Mouse (Mus musculus) small intestine, adult 2 months (tissue): Measurements from ENCODE around the gene Edem1. TPM values are rescaled to one million over a fixed set of nuclear protein-coding genes. Genes with fewer than 3 reads are reported as not detected.

ENCODE experiments used
- H3K27ac ChIP-seq: fragments of 200-500 bp; 2 replicates; pipeline ENCODE4 v1.5.1; 2012; ENCODE audit warnings: low read depth, low read length, control low read depth, inconsistent platforms; ENCODE audit not compliant: insufficient read depth
- H3K27me3 ChIP-seq: fragments of 200-500 bp; 2 replicates; pipeline ENCODE4 v1.6.1; 2012; ENCODE audit warnings: mild to moderate bottlenecking, moderate library complexity, low read length, inconsistent platforms; ENCODE audit not compliant: control insufficient read depth, insufficient read depth
- H3K36me3 ChIP-seq: fragments of 200-500 bp; 2 replicates; pipeline ENCODE4 v1.6.1; 2012; ENCODE audit warnings: mild to moderate bottlenecking, low read length, control low read depth, inconsistent platforms; ENCODE audit not compliant: control insufficient read depth, insufficient read depth
- H3K4me1 ChIP-seq: fragments of 200-500 bp; 2 replicates; pipeline ENCODE4 v1.6.1; 2012; ENCODE audit warnings: low read length, inconsistent platforms, mixed read lengths; ENCODE audit not compliant: control insufficient read depth, insufficient read depth, insufficient read length
- H3K4me3 ChIP-seq: fragments of 200-500 bp; 2 replicates; pipeline ENCODE4 v1.5.1; 2012; ENCODE audit warnings: low read depth, mild to moderate bottlenecking, control low read depth, inconsistent platforms, low read length, moderate library complexity
- CTCF ChIP-seq: fragments of 200-500 bp; IDR thresholded peaks from 2 replicates; pipeline ENCODE4 v1.5.1; 2012; ENCODE audit warnings: low read depth, mild to moderate bottlenecking, control low read depth, inconsistent platforms, low read length, moderate library complexity, mixed read lengths; ENCODE audit not compliant: insufficient replicate concordance, insufficient read length; ENCODE audit errors: extremely low read depth
- POLR2A ChIP-seq: fragments of 200-500 bp; IDR thresholded peaks from 2 replicates; pipeline ENCODE4 v1.6.1; 2012; ENCODE audit warnings: low read depth, mild to moderate bottlenecking, control low read depth, inconsistent platforms, low read length, moderate library complexity
- WGBS: fragments of 180-500 bp; shearing (Covaris S2); methylation state at CpG from one replicate; pipeline ENCODE4 v1.1.7; 2018; 5-methylcytosine and 5-hydroxymethylcytosine counted together
- polyA plus RNA-seq: library from polyadenylated mRNA; depleted of rRNA; stranded (reverse); fragments of >200 nt; gene quantifications from 2 replicates; pipeline ENCODE4 v1.2.3, GENCODE M21; 2012

The Edem1 gene
- polyA plus RNA-seq, 1 experiment, result 55.9 TPM

DNA sequence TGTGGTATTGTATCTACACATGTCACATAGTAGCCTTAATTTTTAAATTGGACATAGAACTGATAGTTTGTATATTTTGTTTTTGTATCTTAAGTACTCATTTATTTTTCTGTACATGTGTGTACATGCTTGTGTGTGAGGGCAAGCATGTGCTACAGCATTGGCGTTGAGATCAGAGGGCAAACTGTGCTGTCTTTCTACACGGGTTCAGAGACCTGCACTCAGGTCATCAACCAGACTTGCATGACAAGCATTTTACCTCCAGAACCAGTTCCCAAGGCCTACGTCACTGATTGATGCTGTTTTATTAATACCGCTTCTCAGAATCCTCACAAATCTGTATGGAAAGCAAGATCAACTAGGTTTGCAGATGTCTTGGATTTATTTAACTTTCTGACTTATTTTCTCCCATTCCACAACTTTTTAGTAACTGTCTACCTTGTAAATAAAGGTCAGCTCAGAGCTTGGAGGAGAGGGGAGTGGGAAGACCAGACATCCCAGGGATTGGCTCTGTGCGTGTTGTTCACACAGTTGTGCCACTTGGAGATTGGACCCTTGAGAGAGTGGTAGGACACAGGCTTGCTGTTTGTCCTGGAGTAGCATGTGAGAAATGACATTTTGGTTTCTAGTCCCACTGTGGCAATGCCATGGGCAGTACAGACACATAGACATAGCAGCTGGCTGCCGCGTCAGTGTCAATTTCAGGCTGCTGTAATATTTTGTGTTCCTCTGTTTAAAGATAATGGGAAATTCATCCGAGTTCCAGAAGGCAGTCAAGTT, 12.6 kb downstream of the Edem1 start:
- Histone ChIP-seq H3K27me3 (no peaks in the 10 kb centered on the region), H3K27ac (no peak overlapping the region), H3K4me1 (peaks cover 18% of the 10 kb centered on the region), H3K4me3 (no peak overlapping the region), H3K36me3 (peaks cover 48% of the 10 kb centered on the region)
- WGBS, result 90% methylated on average over 8 of the region's 8 CpGs
- no peak for TF ChIP-seq POLR2A
- no peak for TF ChIP-seq CTCF

- Histone ChIP-seq H3K36me3 (peaks cover 58% of the 10 kb centered on the region), H3K27me3 (no peaks in the 10 kb centered on the region), H3K4me1 (peaks cover under 1% of the 10 kb centered on the region), H3K4me3 (no peak overlapping the region), H3K27ac (no peak overlapping the region)
- 64% methylated on average over 1 of the region's 1 CpGs for WGBS
- TF ChIP-seq POLR2A (no peak), CTCF (no peak)
Observed at GRCm38 (mm10) chr6:108843664-108844063, 15.2 kb downstream of the Edem1 start.

DNA sequence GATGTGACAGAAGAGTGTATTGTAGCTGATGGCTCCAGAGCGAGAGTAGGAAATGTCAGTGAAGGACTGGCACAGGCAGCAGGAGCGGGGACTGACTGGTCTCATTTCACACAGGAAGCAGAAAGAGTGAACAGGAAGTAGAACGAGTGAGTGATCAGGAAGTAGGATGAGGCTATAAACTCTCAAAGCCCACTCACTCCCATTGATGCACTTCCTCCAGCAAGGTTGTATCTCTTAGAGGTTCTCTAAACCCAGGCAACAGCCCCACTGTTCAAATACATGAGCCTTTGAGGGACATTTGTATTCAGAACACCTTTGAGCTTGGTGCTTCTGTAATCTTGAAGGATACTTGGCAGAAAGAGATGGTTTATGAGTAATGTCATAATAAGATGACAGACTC, 15.7 kb downstream of the Edem1 start:
- 65% methylated on average over 3 of the region's 3 CpGs for WGBS
- Histone ChIP-seq H3K4me1 (no peaks in the 10 kb centered on the region), H3K4me3 (no peak overlapping the region), H3K27me3 (no peaks in the 10 kb centered on the region), H3K27ac (no peak overlapping the region), H3K36me3 (peaks cover 61% of the 10 kb centered on the region)
- TF ChIP-seq POLR2A (no peak), CTCF (no peak)

DNA sequence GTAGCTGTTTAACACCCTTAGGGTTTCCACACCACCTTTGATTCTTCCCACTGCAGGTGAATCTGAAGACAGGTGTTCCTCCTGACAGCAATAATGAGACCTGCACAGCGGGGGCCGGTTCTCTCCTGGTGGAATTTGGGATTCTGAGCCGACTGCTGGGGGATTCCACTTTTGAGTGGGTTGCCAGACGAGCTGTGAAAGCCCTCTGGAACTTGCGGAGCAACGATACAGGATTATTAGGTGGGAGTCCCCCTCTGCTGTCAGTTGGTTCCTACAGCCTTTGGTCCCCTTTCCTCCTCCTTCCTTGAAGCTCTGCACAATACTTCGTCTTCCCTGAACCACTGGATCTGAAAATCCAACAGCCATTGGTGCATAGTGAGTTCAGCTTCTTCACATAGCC, 16.3 kb downstream of the Edem1 start:
- no peaks in the 10 kb centered on the region for H3K27me3 ChIP-seq
- no peak overlapping the region for H3K4me3 ChIP-seq
- peaks cover 59% of the 10 kb centered on the region for H3K36me3 ChIP-seq
- H3K4me1 ChIP-seq, result no peaks in the 10 kb centered on the region
- no peak overlapping the region for H3K27ac ChIP-seq
- no peak for TF ChIP-seq POLR2A
- no peak for TF ChIP-seq CTCF
- 91% methylated on average over 7 of the region's 7 CpGs for WGBS

DNA sequence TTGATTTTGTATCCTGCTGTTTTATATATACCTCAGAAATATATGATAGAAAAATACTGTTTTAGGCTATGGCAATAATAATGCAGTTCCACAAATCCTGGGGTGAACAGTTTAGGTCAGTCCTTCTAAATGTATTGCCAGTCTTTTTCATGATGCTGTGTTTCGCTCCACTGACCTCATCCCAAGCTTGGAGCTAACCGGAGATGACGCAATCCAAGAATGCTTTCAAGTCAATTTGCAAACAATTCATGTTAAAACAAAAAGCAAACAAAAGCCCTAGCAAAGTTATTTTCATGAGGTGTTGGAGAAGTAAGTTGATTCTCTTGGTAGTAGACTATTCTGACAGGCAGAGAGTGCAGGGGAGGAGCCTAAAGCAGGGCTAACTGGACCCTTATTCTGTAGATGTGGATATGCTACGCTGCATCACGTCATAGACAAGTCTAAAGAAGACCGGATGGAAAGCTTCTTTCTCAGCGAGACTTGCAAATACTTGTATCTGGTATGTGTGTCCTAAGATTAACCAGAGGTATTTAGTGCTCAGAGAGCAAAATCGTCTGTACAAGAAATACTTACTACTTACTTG, 23.7 kb downstream of the Edem1 start:
- H3K36me3 ChIP-seq, result peaks cover 78% of the 10 kb centered on the region
- H3K27me3 ChIP-seq, result no peaks in the 10 kb centered on the region
- H3K27ac ChIP-seq, result no peak overlapping the region
- H3K4me1 ChIP-seq, result no peaks in the 10 kb centered on the region
- 90% methylated on average over 8 of the region's 8 CpGs for WGBS
- TF ChIP-seq CTCF (no peak), POLR2A (no peak)
- H3K4me3 ChIP-seq, result no peak overlapping the region

- WGBS, result 95% methylated on average over 5 of the region's 5 CpGs
- Histone ChIP-seq H3K27me3 (no peaks in the 10 kb centered on the region), H3K36me3 (peaks cover 81% of the 10 kb centered on the region), H3K4me3 (no peak overlapping the region), H3K4me1 (no peaks in the 10 kb centered on the region), H3K27ac (no peak overlapping the region)
- TF ChIP-seq POLR2A, result no peak
- TF ChIP-seq CTCF, result no peak
Observed at GRCm38 (mm10) chr6:108852986-108853385, 24.5 kb downstream of the Edem1 start.

DNA sequence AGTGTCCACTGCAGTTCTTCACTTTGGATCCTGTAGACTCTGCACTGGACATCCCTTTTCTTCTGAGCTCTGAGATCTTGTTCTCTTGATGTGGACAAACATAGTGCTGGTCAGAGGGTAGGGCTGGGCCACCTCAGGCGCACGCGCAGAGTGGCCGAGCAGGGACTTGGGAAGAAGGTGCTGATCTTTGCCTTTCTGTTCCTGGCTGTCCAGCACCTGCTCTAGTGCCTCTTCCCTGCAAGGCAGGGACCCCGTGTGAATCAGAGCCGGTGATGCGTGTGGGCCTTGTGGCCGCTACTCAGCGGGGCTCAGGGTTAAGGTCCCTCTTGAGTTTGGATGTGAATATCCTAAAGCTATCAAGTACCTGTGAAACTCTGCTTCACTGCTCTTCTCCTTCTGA, 30.1 kb downstream of the Edem1 start:
- H3K4me3 ChIP-seq, result no peak overlapping the region
- no peak overlapping the region for H3K27ac ChIP-seq
- H3K36me3 ChIP-seq, result peaks cover 38% of the 10 kb centered on the region
- TF ChIP-seq POLR2A (no peak), CTCF (no peak)
- H3K27me3 ChIP-seq, result no peaks in the 10 kb centered on the region
- H3K4me1 ChIP-seq, result no peaks in the 10 kb centered on the region
- WGBS, result 95% methylated on average over 9 of the region's 9 CpGs

DNA sequence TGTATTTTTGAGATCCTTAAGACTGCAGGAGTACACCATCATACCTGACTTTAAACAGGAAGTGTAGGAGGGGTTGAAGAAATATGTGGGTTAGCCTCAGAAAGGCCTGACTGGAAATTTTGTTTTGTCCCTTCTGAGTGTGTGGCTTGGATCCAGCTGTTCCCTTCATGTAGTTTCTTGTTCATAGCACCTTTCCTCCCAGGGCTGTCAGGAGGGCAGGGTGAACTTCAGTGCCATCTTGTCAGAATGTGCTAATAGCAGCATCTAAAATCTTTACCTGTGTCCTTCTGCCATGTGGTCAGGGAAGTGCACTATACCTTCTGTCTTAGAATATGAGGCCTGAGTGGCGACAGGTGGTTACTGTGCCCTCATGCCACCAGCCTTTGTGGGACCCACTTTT, 32.8 kb downstream of the Edem1 start:
- TF ChIP-seq CTCF, result no peak
- Histone ChIP-seq H3K4me3 (no peak overlapping the region), H3K27me3 (no peaks in the 10 kb centered on the region), H3K27ac (no peak overlapping the region), H3K4me1 (no peaks in the 10 kb centered on the region), H3K36me3 (peaks cover 13% of the 10 kb centered on the region)
- 97% methylated on average over 1 of the region's 1 CpGs for WGBS
